Mouse (Mus musculus) CH12.LX (cell line): ENCODE measurements at regions not wholly inside any gene's neighbourhood (a gene's known extent, or its start where the extent isn't known, plus 50 kb on each side); places are given as distances from the start of the nearest gene placed in this dataset.

Experiments
- DNase-seq: peaks from one replicate; pipeline ENCODE4 v3.0.0-alpha.2; 2013; ENCODE audit errors: extremely low read depth
- H3K27ac ChIP-seq: 2 replicates; pipeline ENCODE4 v1.5.1; 2012; ENCODE audit warnings: low read depth, mild to moderate bottlenecking, control low read depth, moderate library complexity; ENCODE audit not compliant: insufficient read depth
- H3K27me3 ChIP-seq: replicated peaks from 2 replicates; pipeline ENCODE3; 2012; ENCODE audit warnings: inconsistent platforms
- H3K36me3 ChIP-seq, 2 experiments: replicated peaks in 1 of 2; 2 replicates each; pipeline versions ENCODE3 to v1.6.1; 2012; ENCODE audit warnings: inconsistent platforms in 1 of 2, low read length in 1 of 2, mild to moderate bottlenecking in 1 of 2, mixed read lengths in 1 of 2, moderate library complexity in 1 of 2; ENCODE audit not compliant: control insufficient read depth in 1 of 2, insufficient read depth in 1 of 2
- H3K4me1 ChIP-seq, 2 experiments: 2 replicates each; pipeline ENCODE4 v1.6.1; 2012; ENCODE audit warnings: inconsistent platforms in 1 of 2, moderate library complexity in 1 of 2; ENCODE audit not compliant: insufficient read depth in 2 of 2, control insufficient read depth in 1 of 2
- H3K4me2 ChIP-seq: 2 replicates; pipeline ENCODE4 v1.6.1; 2012; ENCODE audit warnings: low read depth, mild to moderate bottlenecking, control low read depth; ENCODE audit not compliant: poor library complexity, insufficient read depth, severe bottlenecking
- H3K4me3 ChIP-seq, 3 experiments: fragments of 150-350 bp in 1 of 3; sonication (generic) in 1 of 3; replicated peaks in 1 of 3; 2 replicates each; pipeline versions ENCODE3 to v1.5.1; 2011 to 2012; ENCODE audit warnings: low read depth in 2 of 3, low read length in 2 of 3, mild to moderate bottlenecking in 2 of 3, moderate library complexity in 2 of 3, control low read depth in 1 of 3, improper control_type of control experiment in 1 of 3, inconsistent platforms in 1 of 3, mixed read lengths in 1 of 3; ENCODE audit not compliant: poor library complexity in 1 of 3
- H3K79me2 ChIP-seq: replicated peaks from 2 replicates; pipeline ENCODE4 v1.6.1; 2012; ENCODE audit warnings: mild to moderate bottlenecking, moderate library complexity; ENCODE audit not compliant: control insufficient read depth, poor library complexity, insufficient read depth, severe bottlenecking; ENCODE audit errors: extremely low read depth
- H3K9ac ChIP-seq: 2 replicates; pipeline ENCODE4 v1.6.1; 2012; ENCODE audit warnings: low read depth, mild to moderate bottlenecking, control low read depth, moderate library complexity; ENCODE audit not compliant: insufficient read depth
- H3K9me3 ChIP-seq: replicated peaks from 2 replicates; pipeline ENCODE3; 2012; ENCODE audit warnings: low read length, inconsistent platforms, mixed read lengths
- CHD1 ChIP-seq: IDR thresholded peaks from 2 replicates; pipeline ENCODE4 v1.6.1; 2012; ENCODE audit warnings: low read depth, low read length, improper control_type of control experiment, inconsistent platforms
- CTCF ChIP-seq, 2 experiments: IDR thresholded peaks in 1 of 2; conservative IDR thresholded peaks in 1 of 2; 2 replicates each; pipeline ENCODE4 v1.5.1; 2011 to 2012; ENCODE audit warnings: low read depth in 2 of 2, low read length in 2 of 2, improper control_type of control experiment in 1 of 2, inconsistent platforms in 1 of 2, mild to moderate bottlenecking in 1 of 2, moderate library complexity in 1 of 2
- E2F4 ChIP-seq: IDR thresholded peaks from 2 replicates; pipeline ENCODE4 v1.6.1; 2011; ENCODE audit warnings: low read depth, low read length, improper control_type of control experiment; ENCODE audit not compliant: insufficient replicate concordance
- EP300 ChIP-seq: IDR thresholded peaks from 2 replicates; pipeline ENCODE4 v1.6.1; 2011; ENCODE audit warnings: low read length, improper control_type of control experiment
- ETS1 ChIP-seq: conservative IDR thresholded peaks from 2 replicates; pipeline ENCODE4 v1.6.1; 2012; ENCODE audit warnings: low read depth, mild to moderate bottlenecking, inconsistent platforms, low read length, improper control_type of control experiment, moderate library complexity
- IRF4 ChIP-seq: IDR thresholded peaks from 2 replicates; pipeline ENCODE4 v1.6.1; 2014; ENCODE audit warnings: low read depth, mild to moderate bottlenecking, inconsistent platforms, low read length, improper control_type of control experiment
- JUN ChIP-seq: IDR thresholded peaks from 2 replicates; pipeline ENCODE4 v1.6.1; 2011; ENCODE audit warnings: low read depth, mild to moderate bottlenecking, low read length, improper control_type of control experiment, moderate library complexity; ENCODE audit not compliant: insufficient read depth
- KAT2A ChIP-seq: IDR thresholded peaks from 2 replicates; pipeline ENCODE4 v1.6.1; 2012; ENCODE audit warnings: low read length, improper control_type of control experiment, inconsistent platforms; ENCODE audit not compliant: insufficient replicate concordance
- MXI1 ChIP-seq: IDR thresholded peaks from 2 replicates; pipeline ENCODE4 v1.6.1; 2011; ENCODE audit warnings: mild to moderate bottlenecking, low read depth, low read length, improper control_type of control experiment
- MYC ChIP-seq: IDR thresholded peaks from 2 replicates; pipeline ENCODE4 v1.6.1; 2011; ENCODE audit warnings: low read depth, mild to moderate bottlenecking, improper control_type of control experiment, low read length
- NRF1 ChIP-seq: IDR thresholded peaks from 2 replicates; pipeline ENCODE4 v1.6.1; 2014; ENCODE audit warnings: low read depth, mild to moderate bottlenecking, inconsistent platforms, low read length, improper control_type of control experiment, moderate library complexity
- RAD21 ChIP-seq: IDR thresholded peaks from 2 replicates; pipeline ENCODE4 v1.6.1; 2011; ENCODE audit warnings: low read depth, mild to moderate bottlenecking, low read length, improper control_type of control experiment, moderate library complexity
- RCOR1 ChIP-seq: conservative IDR thresholded peaks from 2 replicates; pipeline ENCODE4 v1.6.1; 2012; ENCODE audit warnings: low read depth, mild to moderate bottlenecking, inconsistent platforms, low read length, improper control_type of control experiment
- SIN3A ChIP-seq: IDR thresholded peaks from 2 replicates; pipeline ENCODE4 v1.6.1; 2012; ENCODE audit warnings: low read length, improper control_type of control experiment, inconsistent platforms
- UBTF ChIP-seq: IDR thresholded peaks from 2 replicates; pipeline ENCODE4 v1.6.1; 2012; ENCODE audit warnings: low read depth, mild to moderate bottlenecking, inconsistent platforms, low read length, improper control_type of control experiment, moderate library complexity
- USF2 ChIP-seq: conservative IDR thresholded peaks from 2 replicates; pipeline ENCODE4 v1.6.1; 2011; ENCODE audit warnings: low read depth, low read length, improper control_type of control experiment
- ZC3H11A ChIP-seq: IDR thresholded peaks from 2 replicates; pipeline ENCODE4 v1.6.1; 2012; ENCODE audit warnings: low read depth, mild to moderate bottlenecking, inconsistent platforms, low read length, improper control_type of control experiment
- ZMIZ1 ChIP-seq: IDR thresholded peaks from 2 replicates; pipeline ENCODE4 v1.6.1; 2012; ENCODE audit warnings: low read depth, mild to moderate bottlenecking, inconsistent platforms, low read length, improper control_type of control experiment
- ZNF384 ChIP-seq: IDR thresholded peaks from 2 replicates; pipeline ENCODE4 v1.6.1; 2012; ENCODE audit warnings: low read depth, low read length, improper control_type of control experiment, inconsistent platforms
- dilution Hi-C: fragments of 300-500 bp; cut with MboI; formaldehyde crosslinking; loops from 2 replicates; pipeline ENCODE4 v1.14.3; 2020; ENCODE audit warnings: low sequenced_read_pairs; ENCODE audit not compliant: extremely low pct_unique_long_range_greater_than_20kb, extremely low pct_ligation_motif_present
- in situ Hi-C: fragments of 300-500 bp; cut with MboI; formaldehyde crosslinking; loops from 3 replicates; pipeline ENCODE4 v1.14.3; 2019; ENCODE audit warnings: low sequenced_read_pairs, low pct_ligation_motif_present, low pct_unique_long_range_greater_than_20kb, mixed read lengths

DNA sequence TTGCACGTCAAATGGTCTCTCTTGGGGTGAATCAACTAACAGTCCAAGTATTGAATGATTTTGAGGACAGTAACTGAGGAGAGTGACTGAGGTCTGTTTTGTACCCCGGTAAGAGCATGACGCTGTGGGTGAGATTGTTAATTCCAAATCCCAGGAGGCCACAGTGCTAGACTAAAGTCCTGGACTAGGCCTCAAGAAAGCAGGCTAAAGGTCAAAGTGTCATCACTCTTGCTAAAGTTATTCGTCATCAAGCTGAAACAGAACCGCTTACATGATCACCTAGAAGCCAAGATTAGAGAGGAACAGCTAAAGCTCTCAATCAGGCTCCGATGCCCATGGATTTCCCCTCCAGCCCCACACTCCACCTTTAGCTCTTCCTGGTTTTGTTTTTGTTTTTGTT, 76.6 kb downstream of the Gm10260 start:
- DNase-seq = no peak
- H3K36me3 ChIP-seq = no peaks in the 10 kb centered on the region
- H3K9me3 ChIP-seq = peaks cover 28% of the 10 kb centered on the region
- H3K79me2 ChIP-seq = no peaks in the 10 kb centered on the region
- no peak for TF ChIP-seq KAT2A
- no peak for TF ChIP-seq USF2
- TF ChIP-seq E2F4 = no peak
- TF ChIP-seq EP300 = no peak
- no peak for TF ChIP-seq MYC
- TF ChIP-seq NRF1 = no peak
- no peak for TF ChIP-seq MXI1
- no peak for TF ChIP-seq IRF4
- peaks cover 0 to 7% of the 10 kb centered on the region in 2 experiments; a peak in 1 of 4 replicates for H3K4me1 ChIP-seq
- no peak overlapping the region for H3K27ac ChIP-seq
- no peak overlapping the region for H3K9ac ChIP-seq
- in situ Hi-C loops = no loop called here
- dilution Hi-C loops = no loop called here
- H3K27me3 ChIP-seq = no peaks in the 10 kb centered on the region
- no peak overlapping the region for H3K4me3 ChIP-seq
- H3K4me2 ChIP-seq = no peak overlapping the region

GRCm38 (mm10) chr13:97681228-97681987, 79.0 kb downstream of the Gm10260 start:
- in situ Hi-C loops (no loop called here), dilution Hi-C loops (no loop called here)
- no peaks in the 10 kb centered on the region for H3K36me3 ChIP-seq
- H3K9ac ChIP-seq = no peak overlapping the region
- no peaks in the 10 kb centered on the region for H3K79me2 ChIP-seq
- H3K27ac ChIP-seq = no peak overlapping the region
- H3K27me3 ChIP-seq = no peaks in the 10 kb centered on the region
- H3K4me2 ChIP-seq = no peak overlapping the region
- peaks cover 39% of the 10 kb centered on the region for H3K9me3 ChIP-seq
- H3K4me3 ChIP-seq = no peak overlapping the region
- TF ChIP-seq UBTF = no peak
- TF ChIP-seq NRF1 = no peak
- no peak for TF ChIP-seq CHD1
- no peak for TF ChIP-seq ZMIZ1
- no peak for TF ChIP-seq SIN3A
- no peak for TF ChIP-seq ZNF384
- TF ChIP-seq ZC3H11A = no peak
- TF ChIP-seq JUN = no peak
- no peak for TF ChIP-seq RAD21
- TF ChIP-seq ETS1 = no peak
- TF ChIP-seq RCOR1 = no peak
- TF ChIP-seq CTCF (conservative IDR thresholded peaks at IDR 0.05 in 1 of 2, IDR thresholded peaks at IDR 0.05 in 1 of 2; ENCODE audit: low read depth in 2 of 2, low read length in 2 of 2) = no peak
- no peak for DNase-seq
- H3K4me1 ChIP-seq = peaks cover 0 to 7% of the 10 kb centered on the region in 2 experiments; a peak in 1 of 4 replicates
